Mouse (Mus musculus): Measurements from ENCODE around the gene Dennd2a. TPM values are rescaled to one million over a fixed set of nuclear protein-coding genes. Genes with fewer than 3 reads are reported as not detected.

Dennd2a gene
- polyA plus RNA-seq, 1 experiment from 2014 or later, result 34.9 TPM

- Histone ChIP-seq H3K9ac (replicated peaks) (no peak overlapping the region), H3K4me3 (replicated peaks) (no peak overlapping the region), H3K36me3 (peaks cover 5% of the 10 kb centered on the region; the same call in 1 of the 2 replicates), H3K9me3 (no peaks in the 10 kb centered on the region), H3K27me3 (peaks cover 20% of the 10 kb centered on the region), H3K4me2 (no peak overlapping the region), H3K27ac (no peak overlapping the region), H3K4me1 (replicated peaks) (peaks cover 4% of the 10 kb centered on the region; the same call in 1 of the 2 replicates)
- ATAC-seq (ENCODE audit: insufficient number of reproducible peaks, insufficient read depth, low FRiP score, low TSS enrichment, low read depth), result no peak
- WGBS, result 77% methylated on average over 1 of the region's 1 CpGs
These were observed 143.6 kb downstream of the Dennd2a start for GRCm38 (mm10) chr6:39414106-39414505.

Other genes starting within 250 kb of the Dennd2a start
- 55.7 and 60.3 TPM in 2 replicates for gene Slc37a3, start 180.2 kb downstream of the Dennd2a start, polyA plus RNA-seq (2016; fragmentation: Nextera tagmentation; extraction: Ambion mirVana)
- 0.74 and 0.81 TPM in 2 replicates for gene Rab19, start 176.7 kb downstream of the Dennd2a start, polyA plus RNA-seq (2016; fragmentation: Nextera tagmentation; extraction: Ambion mirVana)
- gene Mkrn1, start 137.4 kb downstream of the Dennd2a start, polyA plus RNA-seq (2016; fragmentation: Nextera tagmentation; extraction: Ambion mirVana), result 45.0 and 46.4 TPM in 2 replicates
- gene Adck2, start 16.0 kb upstream of the Dennd2a start, polyA plus RNA-seq (2016; fragmentation: Nextera tagmentation; extraction: Ambion mirVana), result 31.4 and 38.6 TPM in 2 replicates
- gene Gm42420, start 27.9 kb upstream of the Dennd2a start, polyA plus RNA-seq (2016; fragmentation: Nextera tagmentation; extraction: Ambion mirVana), result 1.0 TPM in 1 of 2 replicates, not detected in the other
- 298 and 316 TPM in 2 replicates for gene Ndufb2, start 34.7 kb upstream of the Dennd2a start, polyA plus RNA-seq (2016; fragmentation: Nextera tagmentation; extraction: Ambion mirVana)
- 19.4 and 19.9 TPM in 2 replicates for gene Braf, start 167.6 kb upstream of the Dennd2a start, polyA plus RNA-seq (2016; fragmentation: Nextera tagmentation; extraction: Ambion mirVana)

Measured in limb, embryonic 12.5 days (tissue).